Mouse (Mus musculus): ENCODE measurements at regions not wholly inside any gene's neighbourhood (a gene's known extent, or its start where the extent isn't known, plus 50 kb on each side); places are given as distances from the start of the nearest gene placed in this dataset.

DNA sequence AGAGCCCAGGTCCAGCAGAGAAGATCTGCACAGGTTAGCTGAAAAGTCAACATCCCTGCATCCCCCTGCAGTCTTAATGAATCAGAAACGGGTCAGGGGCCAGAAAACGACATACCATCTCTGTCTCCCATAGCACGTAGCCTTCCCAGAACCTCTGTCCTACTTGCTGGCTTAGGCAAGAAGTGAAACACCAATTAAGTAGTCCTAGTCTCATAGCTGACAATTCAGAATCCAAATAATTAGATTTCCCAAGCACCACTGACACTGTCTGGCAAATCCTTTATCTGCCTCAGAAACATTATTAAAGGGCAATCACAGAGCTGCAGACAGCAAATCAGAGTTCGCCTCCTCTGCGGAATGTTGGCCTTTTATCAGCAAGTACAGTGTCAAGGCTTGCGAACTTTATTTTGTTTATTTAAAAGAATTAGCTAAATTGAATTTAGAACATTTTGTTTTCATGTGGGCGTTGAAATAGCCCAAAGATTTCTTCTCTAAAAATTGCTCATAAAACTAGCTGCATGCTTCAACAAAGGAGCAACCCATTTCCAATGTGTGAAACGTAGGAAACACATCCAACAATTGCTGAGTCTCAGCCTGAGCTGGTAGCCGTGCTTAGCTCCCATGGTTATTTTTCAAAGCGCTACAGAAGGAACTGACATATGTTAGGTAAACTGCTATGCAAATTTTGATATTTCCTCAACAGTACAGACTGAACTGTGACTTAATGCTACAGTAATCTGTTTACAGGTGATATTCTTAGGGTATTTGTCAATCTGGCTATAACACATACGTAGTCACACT is 411.2 kb downstream of the Ipo11 start:
- no peak for TF ChIP-seq POLR2A (IDR thresholded peaks at IDR 0.05; ENCODE audit: borderline replicate concordance, extremely low read depth, insufficient read depth, insufficient read length, poor library complexity, severe bottlenecking)
- TF ChIP-seq CTCF (IDR thresholded peaks at IDR 0.05; ENCODE audit: borderline replicate concordance, extremely low read depth, insufficient read depth, insufficient read length) = no peak
- DNase-seq (ENCODE audit: low read depth) = peak; percentile 44

DNA sequence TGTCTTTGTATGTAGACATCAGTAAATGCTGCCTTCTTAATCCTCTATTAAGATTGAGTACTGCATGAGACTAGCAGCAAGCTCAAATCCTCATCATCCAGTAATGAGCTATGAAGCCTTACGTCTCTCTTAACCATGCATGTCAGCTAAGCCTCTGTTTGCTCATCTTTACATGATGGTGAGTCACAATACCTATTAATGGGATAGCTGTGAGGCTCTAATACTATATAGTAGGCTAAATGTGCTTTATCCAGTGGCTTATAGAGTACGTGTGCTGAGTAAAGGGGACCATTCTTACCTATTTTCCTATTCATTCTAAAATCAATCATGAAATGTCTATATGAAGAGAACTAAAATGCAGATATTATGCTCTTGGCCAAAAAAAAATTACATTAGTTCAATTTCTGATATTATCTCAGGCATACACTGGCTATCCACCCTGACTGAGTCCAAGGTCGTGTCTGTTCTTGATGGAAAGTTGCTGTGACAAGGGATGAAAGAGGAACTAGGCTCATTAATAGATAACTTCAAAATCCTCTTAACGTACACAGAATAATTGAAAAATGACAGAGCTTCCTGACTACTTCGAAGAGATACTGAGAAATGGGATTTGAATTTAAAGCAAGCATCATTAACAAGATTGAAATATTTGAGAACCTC is 422.1 kb downstream of the Ipo11 start:
- DNase-seq (ENCODE audit: low read depth) = peak; percentile 9

DNA sequence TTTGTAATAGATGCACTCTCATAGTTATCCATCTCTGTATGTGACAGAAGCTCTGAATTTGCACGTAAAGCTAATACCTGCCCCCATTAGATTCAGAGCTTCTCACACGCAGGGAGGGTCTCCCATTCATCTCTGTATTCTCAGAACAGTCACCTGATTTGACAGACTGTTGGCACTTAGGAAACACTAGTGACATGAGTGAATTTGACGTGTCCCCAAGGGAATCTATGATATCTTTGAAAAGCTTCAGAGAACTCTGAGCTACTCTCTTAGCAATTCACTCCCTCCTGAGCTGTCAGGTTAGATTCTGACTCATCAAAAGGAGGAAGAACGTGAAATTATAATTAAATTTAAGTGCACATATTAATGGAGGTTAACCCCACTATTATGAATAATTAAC is 423.1 kb downstream of the Ipo11 start:
- peak; percentile 64 for DNase-seq (ENCODE audit: low read depth)
- TF ChIP-seq CTCF (IDR thresholded peaks at IDR 0.05; ENCODE audit: borderline replicate concordance, extremely low read depth, insufficient read depth, insufficient read length) (no peak), POLR2A (IDR thresholded peaks at IDR 0.05; ENCODE audit: borderline replicate concordance, extremely low read depth, insufficient read depth, insufficient read length, poor library complexity, severe bottlenecking) (no peak)

More for the DNA sequence above, 422.1 kb downstream of the Ipo11 start:
- no peak for TF ChIP-seq CTCF (IDR thresholded peaks at IDR 0.05; ENCODE audit: borderline replicate concordance, extremely low read depth, insufficient read depth, insufficient read length)
- no peak for TF ChIP-seq POLR2A (IDR thresholded peaks at IDR 0.05; ENCODE audit: borderline replicate concordance, extremely low read depth, insufficient read depth, insufficient read length, poor library complexity, severe bottlenecking)

DNA sequence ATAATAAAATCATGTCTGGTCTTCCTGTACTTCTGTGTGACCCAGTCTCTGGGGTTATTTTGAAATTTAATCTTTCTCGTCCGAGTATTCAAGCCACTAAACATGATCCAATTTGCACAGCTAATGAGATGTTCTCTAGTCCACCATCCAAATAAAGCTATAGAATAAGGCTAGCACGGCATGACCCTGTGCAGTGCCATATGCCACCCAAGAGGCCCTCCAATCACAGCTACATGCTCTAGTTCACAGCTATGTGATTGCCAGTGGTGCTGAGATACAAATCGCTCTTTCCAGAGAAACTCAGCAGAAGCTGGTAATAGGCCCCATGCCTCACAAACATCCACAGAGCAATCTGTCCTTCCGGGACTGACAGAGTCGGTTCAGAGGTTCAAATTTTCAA is 426.3 kb downstream of the Ipo11 start:
- DNase-seq (ENCODE audit: low read depth) = no peak
- TF ChIP-seq CTCF (IDR thresholded peaks at IDR 0.05; ENCODE audit: borderline replicate concordance, extremely low read depth, insufficient read depth, insufficient read length) = no peak
- no peak for TF ChIP-seq POLR2A (IDR thresholded peaks at IDR 0.05; ENCODE audit: borderline replicate concordance, extremely low read depth, insufficient read depth, insufficient read length, poor library complexity, severe bottlenecking)

DNA sequence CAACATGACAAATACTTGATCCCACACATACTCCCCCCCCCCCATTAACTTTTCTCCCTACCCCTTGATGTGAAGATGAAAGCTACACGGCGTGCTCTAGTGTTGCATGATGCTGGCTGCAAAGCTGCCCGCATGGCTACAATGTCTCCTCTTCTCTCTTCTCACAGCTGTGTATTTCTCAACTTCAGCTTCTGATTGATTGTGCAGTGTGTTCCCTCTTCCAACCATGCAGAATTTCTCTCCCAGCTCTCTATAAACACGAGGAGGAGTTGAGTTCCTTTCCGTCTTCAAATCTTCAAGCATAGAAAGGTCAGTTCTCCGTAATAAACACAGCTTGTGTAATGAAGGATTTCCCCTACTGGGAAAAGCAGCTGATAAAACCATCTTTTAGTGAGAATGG is 435.5 kb downstream of the Ipo11 start:
- TF ChIP-seq CTCF (IDR thresholded peaks at IDR 0.05; ENCODE audit: borderline replicate concordance, extremely low read depth, insufficient read depth, insufficient read length) (no peak), POLR2A (IDR thresholded peaks at IDR 0.05; ENCODE audit: borderline replicate concordance, extremely low read depth, insufficient read depth, insufficient read length, poor library complexity, severe bottlenecking) (no peak)
- no peak for DNase-seq (ENCODE audit: low read depth)

DNA sequence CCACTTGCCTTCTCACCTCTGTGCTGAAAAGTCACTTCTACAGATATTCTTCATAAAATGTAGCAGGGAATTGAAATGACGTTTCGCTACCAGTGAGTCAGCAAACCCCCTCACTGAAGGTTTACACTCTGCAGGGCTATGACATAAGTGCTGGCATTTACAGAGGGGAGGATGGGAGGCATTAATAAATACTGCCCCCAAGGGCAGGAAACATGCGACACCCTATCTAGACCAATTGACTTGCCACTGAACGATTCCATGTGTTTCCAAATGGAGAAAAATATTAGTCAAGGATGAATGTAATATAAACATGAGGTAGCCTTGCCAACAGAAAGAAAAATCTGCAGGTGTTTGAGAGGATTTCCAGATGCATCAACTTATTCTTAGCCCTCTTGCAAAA is 465.5 kb downstream of the Ipo11 start:
- DNase-seq (ENCODE audit: low read depth) = no peak
- no peak for TF ChIP-seq POLR2A (IDR thresholded peaks at IDR 0.05; ENCODE audit: borderline replicate concordance, extremely low read depth, insufficient read depth, insufficient read length, poor library complexity, severe bottlenecking)
- no peak for TF ChIP-seq CTCF (IDR thresholded peaks at IDR 0.05; ENCODE audit: borderline replicate concordance, extremely low read depth, insufficient read depth, insufficient read length)

DNA sequence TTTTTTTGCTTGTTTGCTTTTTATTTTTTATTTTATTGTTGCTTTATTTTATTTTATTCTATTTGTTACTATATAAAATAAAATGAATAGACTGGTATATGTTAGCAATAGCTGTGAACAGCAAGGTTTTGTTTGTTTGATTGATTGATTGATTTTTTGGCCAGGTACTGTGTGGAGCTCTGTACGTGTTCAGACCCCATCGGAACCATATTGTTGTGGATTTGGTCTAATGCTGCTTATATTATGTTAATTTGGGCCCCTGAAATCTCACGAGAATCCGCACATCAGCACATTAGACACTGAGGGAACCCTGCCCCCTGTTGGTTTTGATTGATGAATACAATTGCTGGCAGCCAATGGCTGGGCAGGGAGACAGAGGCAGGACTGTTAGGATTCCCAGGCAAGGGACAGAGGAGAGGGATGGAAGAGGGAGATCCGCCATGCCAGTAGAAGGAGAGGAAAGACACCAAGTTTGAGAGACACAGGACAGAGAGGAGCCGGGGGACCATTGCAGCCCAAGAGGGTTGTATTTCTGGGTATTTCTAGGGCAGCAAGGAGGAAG is 482.3 kb downstream of the Ipo11 start:
- DNase-seq (ENCODE audit: low read depth) = peak; percentile 14
- peak; percentile 10; the same call in 1 of the 2 replicates for TF ChIP-seq CTCF (IDR thresholded peaks at IDR 0.05; ENCODE audit: borderline replicate concordance, extremely low read depth, insufficient read depth, insufficient read length)
- TF ChIP-seq POLR2A (IDR thresholded peaks at IDR 0.05; ENCODE audit: borderline replicate concordance, extremely low read depth, insufficient read depth, insufficient read length, poor library complexity, severe bottlenecking) = no peak

DNA sequence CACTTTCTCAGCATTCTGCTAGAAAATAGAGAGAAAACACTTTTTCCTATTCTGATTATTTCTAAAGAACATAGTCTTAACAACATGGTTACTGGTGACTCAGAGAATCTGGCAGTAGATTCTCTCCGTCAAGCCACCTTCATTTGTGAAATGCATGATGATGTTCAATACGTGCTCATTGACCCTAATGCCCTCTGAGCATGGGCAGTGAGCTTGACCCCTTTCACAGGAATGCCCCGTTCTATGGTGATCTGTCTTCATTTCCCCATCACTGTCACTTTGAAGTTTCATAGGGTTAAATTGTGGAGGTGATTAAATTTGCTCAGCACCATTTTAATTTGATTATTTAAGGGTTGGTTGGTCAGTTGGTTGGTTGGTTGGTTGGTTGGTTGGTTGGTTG is 504.6 kb downstream of the Ipo11 start:
- no peak for TF ChIP-seq CTCF (IDR thresholded peaks at IDR 0.05; ENCODE audit: borderline replicate concordance, extremely low read depth, insufficient read depth, insufficient read length)
- no peak for TF ChIP-seq POLR2A (IDR thresholded peaks at IDR 0.05; ENCODE audit: borderline replicate concordance, extremely low read depth, insufficient read depth, insufficient read length, poor library complexity, severe bottlenecking)
- no peak for DNase-seq (ENCODE audit: low read depth)

DNA sequence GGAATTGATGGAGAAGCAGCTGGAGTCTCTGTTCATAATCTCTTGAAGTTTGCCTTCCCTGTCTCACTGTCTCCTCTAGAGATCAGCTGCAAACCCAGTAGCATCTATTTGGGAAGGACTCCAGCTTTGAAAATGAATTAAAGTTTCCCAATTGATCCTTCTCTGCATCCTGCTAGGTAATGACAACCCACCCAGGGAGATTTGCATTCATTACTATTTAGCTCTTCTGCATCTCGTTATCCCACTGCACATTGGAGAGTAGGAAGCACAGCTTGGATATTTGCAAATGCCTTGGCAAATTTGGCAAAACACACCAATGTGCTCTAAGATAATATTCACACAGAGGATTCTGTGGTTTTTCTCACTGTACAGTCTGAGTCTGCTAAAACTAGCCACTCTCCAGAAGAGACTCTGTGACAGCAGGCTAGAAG is 530.1 kb downstream of the Ipo11 start:
- peak; percentile 71 for DNase-seq (ENCODE audit: low read depth)
- TF ChIP-seq CTCF (IDR thresholded peaks at IDR 0.05; ENCODE audit: borderline replicate concordance, extremely low read depth, insufficient read depth, insufficient read length) (no peak), POLR2A (IDR thresholded peaks at IDR 0.05; ENCODE audit: borderline replicate concordance, extremely low read depth, insufficient read depth, insufficient read length, poor library complexity, severe bottlenecking) (no peak)

DNA sequence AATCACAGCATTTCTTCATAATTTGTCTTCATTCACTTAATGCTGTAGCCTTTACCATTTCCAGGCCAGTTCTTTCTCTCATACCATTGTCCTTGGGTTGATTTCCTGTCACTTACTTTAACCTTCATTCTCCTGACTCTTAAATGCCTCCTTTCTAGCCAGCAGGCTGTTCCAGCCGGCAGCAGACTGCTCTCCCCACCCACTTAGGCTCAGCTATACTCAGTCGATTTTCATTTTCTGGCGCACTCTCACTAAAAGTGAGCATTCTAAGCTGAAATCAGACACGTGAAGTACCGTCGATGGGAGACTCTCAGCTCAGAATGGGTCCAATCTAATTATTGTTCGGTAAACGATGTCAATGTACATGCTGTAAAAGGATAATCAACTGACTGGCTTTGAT is 544.1 kb downstream of the Ipo11 start:
- TF ChIP-seq POLR2A (IDR thresholded peaks at IDR 0.05; ENCODE audit: borderline replicate concordance, extremely low read depth, insufficient read depth, insufficient read length, poor library complexity, severe bottlenecking) (no peak), CTCF (IDR thresholded peaks at IDR 0.05; ENCODE audit: borderline replicate concordance, extremely low read depth, insufficient read depth, insufficient read length) (no peak)
- peak; percentile 9 for DNase-seq (ENCODE audit: low read depth)

DNA sequence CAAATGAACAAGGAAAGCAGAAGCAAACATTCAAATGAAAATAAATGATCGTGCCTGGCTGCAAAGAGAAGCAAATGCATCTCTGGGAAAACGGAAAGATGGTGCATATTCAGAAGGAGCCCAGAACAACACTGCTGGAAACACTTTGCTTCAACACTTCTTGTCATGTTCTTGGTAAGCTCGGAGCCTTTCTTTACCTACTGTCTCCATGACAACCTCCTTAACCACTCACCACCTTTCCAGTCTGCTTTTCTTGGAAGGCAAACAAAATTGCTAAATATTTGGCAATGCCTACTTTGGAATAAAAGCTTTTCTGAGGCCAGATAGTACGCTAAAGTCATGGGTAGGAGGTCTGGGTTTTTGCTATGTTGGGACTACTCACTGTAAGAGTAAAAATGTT is 548.1 kb downstream of the Ipo11 start:
- TF ChIP-seq POLR2A (IDR thresholded peaks at IDR 0.05; ENCODE audit: borderline replicate concordance, extremely low read depth, insufficient read depth, insufficient read length, poor library complexity, severe bottlenecking) (no peak), CTCF (IDR thresholded peaks at IDR 0.05; ENCODE audit: borderline replicate concordance, extremely low read depth, insufficient read depth, insufficient read length) (no peak)
- peak; percentile 2 for DNase-seq (ENCODE audit: low read depth)

Data from brain, embryonic 14.5 days (tissue).